Mouse (Mus musculus) heart, adult 2 months (tissue): ENCODE measurements at regions not wholly inside any gene's neighbourhood (a gene's known extent, or its start where the extent isn't known, plus 50 kb on each side); places are given as distances from the start of the nearest gene placed in this dataset.
A peak's percentile ranks its signal among the peaks of the same experiment; 100 is the strongest.

Source experiments
- DNase-seq, 2 experiments: peaks; one replicate each; pipeline ENCODE4 v3.0.0; 2021
- H3K27ac ChIP-seq: fragments of 200-600 bp; 2 replicates; pipeline ENCODE4 v1.8.1; 2022
- H3K27me3 ChIP-seq: fragments of 200-500 bp; 2 replicates; pipeline ENCODE4 v1.6.1; 2012; ENCODE audit warnings: mild to moderate bottlenecking, low read length, inconsistent platforms, mixed read lengths; ENCODE audit not compliant: control insufficient read depth, insufficient read depth
- H3K36me3 ChIP-seq: fragments of 200-500 bp; 2 replicates; pipeline ENCODE4 v1.6.1; 2012; ENCODE audit warnings: low read length, inconsistent platforms; ENCODE audit not compliant: control insufficient read depth, insufficient read depth
- H3K4me1 ChIP-seq: fragments of 200-500 bp; 2 replicates; pipeline ENCODE4 v1.6.1; 2011; ENCODE audit warnings: low read length; ENCODE audit not compliant: control insufficient read depth, insufficient read depth
- H3K4me3 ChIP-seq: fragments of 200-600 bp; 2 replicates; pipeline ENCODE4 v1.8.1; 2022
- H3K79me2 ChIP-seq: fragments of 200-500 bp; replicated peaks from 2 replicates; pipeline ENCODE4 v1.6.1; 2012; ENCODE audit warnings: mild to moderate bottlenecking, inconsistent platforms, low read length, moderate library complexity, mixed read lengths; ENCODE audit not compliant: control insufficient read depth, insufficient read depth
- H3K9ac ChIP-seq: fragments of 200-500 bp; 2 replicates; pipeline ENCODE4 v1.6.1; 2012; ENCODE audit warnings: low read depth, mild to moderate bottlenecking, control low read depth, inconsistent platforms, low read length, mixed read lengths
- CTCF ChIP-seq: fragments of 200-600 bp; IDR thresholded peaks from 2 replicates; pipeline ENCODE4 v1.8.1; 2022; ENCODE audit warnings: antibody characterized with exemption, mild to moderate bottlenecking, moderate library complexity
- EP300 ChIP-seq: fragments of 200-500 bp; IDR thresholded peaks from 2 replicates; pipeline ENCODE4 v1.6.1; 2011; ENCODE audit warnings: low read depth, low read length, control low read depth; ENCODE audit not compliant: insufficient read depth
- POLR2A ChIP-seq: fragments of 200-500 bp; IDR thresholded peaks from 2 replicates; pipeline ENCODE4 v1.6.1; 2011; ENCODE audit warnings: mild to moderate bottlenecking, low read depth, low read length, control low read depth; ENCODE audit not compliant: insufficient read depth
- WGBS: fragments of 180-500 bp; shearing (Covaris S2); methylation state at CpG from one replicate; pipeline ENCODE4 v1.1.7; 2018; 5-methylcytosine and 5-hydroxymethylcytosine counted together
- intact Hi-C: fragments of 180-260 bp; cut with DNase I; formaldehyde crosslinking; loops from one replicate; pipeline ENCODE4 v1.15.1; 2025

- intact Hi-C loops = no loop called here
- no peak for DNase-seq
- H3K27ac ChIP-seq = no peak overlapping the region
- H3K36me3 ChIP-seq = no peaks in the 10 kb centered on the region
- no peaks in the 10 kb centered on the region for H3K27me3 ChIP-seq
- 63% methylated on average over 4 of the region's 4 CpGs for WGBS
- no peaks in the 10 kb centered on the region for H3K4me1 ChIP-seq
- no peak overlapping the region for H3K9ac ChIP-seq
- TF ChIP-seq POLR2A (no peak), EP300 (no peak), CTCF (no peak)
- H3K79me2 ChIP-seq = no peaks in the 10 kb centered on the region
- H3K4me3 ChIP-seq = no peak overlapping the region
Observed at GRCm38 (mm10) chr3:34217911-34218310, 136.8 kb upstream of the Dnajc19 start.

DNA sequence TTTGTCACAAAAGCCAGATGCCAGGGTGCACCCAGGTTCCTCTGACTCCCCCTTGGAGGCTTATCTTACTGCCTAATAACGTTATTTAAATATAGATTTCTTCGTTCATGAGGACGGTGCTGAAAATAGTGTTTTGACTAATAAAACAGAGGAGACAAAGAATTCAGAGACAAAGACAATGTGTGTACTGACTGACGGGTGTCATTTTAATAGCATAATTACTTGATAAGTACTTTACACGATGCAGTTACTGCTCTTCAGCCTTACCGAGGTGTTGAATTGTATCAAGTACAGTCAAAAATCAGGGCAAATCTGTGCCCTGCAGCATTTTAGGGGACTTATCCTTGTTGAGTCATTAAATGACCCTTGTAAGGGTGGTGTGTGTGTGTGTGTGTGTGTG, 133.1 kb upstream of the Dnajc19 start:
- WGBS = 74% methylated on average over 6 of the region's 6 CpGs
- TF ChIP-seq POLR2A (no peak), EP300 (no peak), CTCF (no peak)

GRCm38 (mm10) chr3:34206454-34206853, 125.3 kb upstream of the Dnajc19 start:
- H3K36me3 ChIP-seq = no peaks in the 10 kb centered on the region
- no peaks in the 10 kb centered on the region for H3K79me2 ChIP-seq
- intact Hi-C loops = no loop called here
- DNase-seq = no peak
- 82% methylated on average over 3 of the region's 3 CpGs for WGBS
- H3K4me1 ChIP-seq = no peaks in the 10 kb centered on the region
- TF ChIP-seq CTCF = no peak
- TF ChIP-seq POLR2A = no peak
- no peak for TF ChIP-seq EP300
- no peak overlapping the region for H3K27ac ChIP-seq
- no peaks in the 10 kb centered on the region for H3K27me3 ChIP-seq
- no peak overlapping the region for H3K9ac ChIP-seq
- no peak overlapping the region for H3K4me3 ChIP-seq

More for the DNA sequence above, 133.1 kb upstream of the Dnajc19 start:
- H3K4me1 ChIP-seq = no peaks in the 10 kb centered on the region
- H3K9ac ChIP-seq = no peak overlapping the region
- DNase-seq = no peak
- H3K27me3 ChIP-seq = no peaks in the 10 kb centered on the region
- no peaks in the 10 kb centered on the region for H3K79me2 ChIP-seq
- no peak overlapping the region for H3K27ac ChIP-seq
- no peaks in the 10 kb centered on the region for H3K36me3 ChIP-seq
- intact Hi-C loops = no loop called here
- H3K4me3 ChIP-seq = no peak overlapping the region

GRCm38 (mm10) chr3:34198228-34198627, 117.1 kb upstream of the Dnajc19 start:
- WGBS = 27% methylated on average over 8 of the region's 8 CpGs
- DNase-seq = peak; percentile 4 to 23
- no peak overlapping the region for H3K4me3 ChIP-seq

DNA sequence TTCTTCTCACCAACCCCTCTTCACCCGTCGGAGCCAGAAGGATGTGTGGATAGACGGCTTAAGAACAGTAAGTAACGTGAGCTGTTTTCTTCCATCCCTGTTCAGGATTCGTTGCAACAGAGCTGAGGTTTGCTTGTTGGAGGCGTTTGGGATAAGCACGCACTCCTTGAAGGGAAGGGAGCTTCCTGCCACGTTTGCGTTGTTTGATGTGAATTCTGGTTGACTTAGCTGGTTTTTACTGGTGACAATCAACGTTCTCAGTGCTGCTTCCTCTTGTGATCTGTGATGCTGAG, 116.0 kb upstream of the Dnajc19 start:
- no peak overlapping the region for H3K27ac ChIP-seq
- H3K79me2 ChIP-seq = no peaks in the 10 kb centered on the region
- no peaks in the 10 kb centered on the region for H3K36me3 ChIP-seq
- H3K4me3 ChIP-seq = no peak overlapping the region
- no peak for DNase-seq
- no peak overlapping the region for H3K9ac ChIP-seq
- H3K27me3 ChIP-seq = peaks cover 4% of the 10 kb centered on the region; the same call in 1 of the 2 replicates
- no peaks in the 10 kb centered on the region for H3K4me1 ChIP-seq
- no peak for TF ChIP-seq EP300
- TF ChIP-seq CTCF = no peak
- no peak for TF ChIP-seq POLR2A
- intact Hi-C loops = loop anchor here (5.0 kb wide), 1 partner anchor 240 kb away; no protein-coding TSS in a partner anchor
- WGBS = 9% methylated on average over 10 of the region's 10 CpGs

More at GRCm38 (mm10) chr3:34198228-34198627, 117.1 kb upstream of the Dnajc19 start:
- peaks cover 4% of the 10 kb centered on the region; the same call in 1 of the 2 replicates for H3K27me3 ChIP-seq
- H3K4me1 ChIP-seq = no peaks in the 10 kb centered on the region
- TF ChIP-seq CTCF = peak; percentile 66
- no peak for TF ChIP-seq EP300
- no peak overlapping the region for H3K9ac ChIP-seq
- intact Hi-C loops = loop anchor here (5.0 kb wide), 1 partner anchor 241 kb away; no protein-coding TSS in a partner anchor
- no peaks in the 10 kb centered on the region for H3K36me3 ChIP-seq
- H3K27ac ChIP-seq = no peak overlapping the region
- no peaks in the 10 kb centered on the region for H3K79me2 ChIP-seq

DNA sequence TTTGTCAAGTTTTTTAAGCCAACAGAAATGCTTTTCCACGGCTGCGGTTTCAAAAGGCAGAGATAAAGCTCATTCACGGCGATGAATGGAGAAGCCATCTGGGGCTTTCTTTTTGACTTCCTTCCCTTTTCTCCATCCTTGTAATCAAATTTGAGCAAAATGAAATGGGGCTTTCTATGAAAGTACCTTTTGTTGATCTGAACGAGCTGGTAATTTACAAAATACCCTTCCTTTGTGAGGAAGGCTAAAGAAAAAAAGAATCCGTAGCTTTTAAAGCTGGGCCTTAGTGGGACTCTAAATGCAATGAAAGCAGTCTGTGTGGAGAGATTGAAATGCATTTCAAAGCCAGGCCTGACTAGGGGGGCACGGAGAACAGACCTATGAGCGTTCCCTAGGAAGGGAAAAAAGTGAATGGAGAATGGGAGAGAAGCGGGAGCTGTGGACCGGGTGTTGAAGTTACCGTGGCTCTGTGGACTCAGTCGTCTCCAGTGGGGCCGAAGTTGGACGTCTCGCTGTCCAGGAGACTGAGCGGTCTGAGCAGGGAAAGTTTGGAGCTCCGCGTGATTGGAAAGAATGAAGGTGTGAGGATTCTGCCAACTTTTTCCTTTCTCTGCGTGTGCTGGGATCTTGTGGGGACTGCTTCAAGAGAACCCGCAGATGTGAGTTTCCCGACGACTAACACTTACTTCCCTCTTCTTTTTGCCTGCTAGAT, 115.5 kb upstream of the Dnajc19 start:
- H3K4me1 ChIP-seq = no peaks in the 10 kb centered on the region
- H3K36me3 ChIP-seq = no peaks in the 10 kb centered on the region
- peaks cover 4% of the 10 kb centered on the region; the same call in 1 of the 2 replicates for H3K27me3 ChIP-seq
- no peak overlapping the region for H3K9ac ChIP-seq
- no peak overlapping the region for H3K27ac ChIP-seq
- intact Hi-C loops = loop anchor here (5.0 kb wide), 1 partner anchor 239 kb away; no protein-coding TSS in a partner anchor
- DNase-seq = no peak
- no peaks in the 10 kb centered on the region for H3K79me2 ChIP-seq
- no peak overlapping the region for H3K4me3 ChIP-seq
- WGBS = 33% methylated on average over 22 of the region's 22 CpGs
- TF ChIP-seq CTCF = no peak
- TF ChIP-seq EP300 = no peak
- no peak for TF ChIP-seq POLR2A
